In the genomic region with DNA sequence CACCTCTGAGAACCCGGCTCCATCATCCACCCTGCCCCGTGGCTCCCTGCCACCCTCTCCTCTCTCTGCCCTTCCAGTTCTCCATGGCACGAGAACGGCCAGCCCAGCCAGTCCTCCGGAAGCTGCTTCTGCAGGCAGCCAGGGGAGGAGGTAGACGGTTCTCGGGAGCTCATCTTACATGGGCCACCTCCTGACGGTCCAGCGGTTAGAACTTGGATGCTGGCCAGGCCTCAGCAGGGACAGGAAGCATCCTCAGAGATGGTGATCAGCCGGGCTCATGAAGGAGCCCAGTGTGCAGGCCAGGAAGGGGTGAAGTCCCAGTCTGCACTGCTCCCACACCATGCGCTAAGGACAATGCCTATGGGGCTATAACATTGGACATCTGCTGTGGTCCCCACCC, we compare ENCODE assay signal across 11 mouse cellular contexts. TPM values are rescaled to one million over a fixed set of nuclear protein-coding genes. Genes with fewer than 3 reads are reported as not detected.
DNase-seq lines count a peak whose midpoint lies in the region; ATAC-seq and TF ChIP-seq lines count a peak whose summit lies in the region.
"Had no signal": no experiment of that assay in that cellular context is flagged by ENCODE, and none has a peak within 500 bp of the region (broad histone marks: within the 10 kb centered on the region; RNA-seq: fewer than 3 reads in every experiment).

No protein-coding gene starts in this region.

- TF ChIP-seq EP300 in heart, adult 2 months (IDR thresholded peaks at IDR 0.05; ENCODE audit: insufficient read depth, low read depth, low read length): 0 out of 2 replicates have a peak, but pooled peaks have one; percentile 25

- 24% methylated on average over 11 of the region's 11 CpGs for whole genome bisulfite sequencing in heart, adult 2 months
- WGBS in heart, embryonic 10.5 days: 64% methylated on average over 11 of the region's 11 CpGs

- no peak for ATAC-seq in cerebellum, adult (ENCODE audit: insufficient number of reproducible peaks, low FRiP score, low TSS enrichment)
- ATAC-seq: hindbrain, embryonic 16.5 days; midbrain, embryonic 13.5 days had no signal

- H3K4me3 ChIP-seq in heart, adult 2 months: no peak overlapping the region; the same call in 1 of the 2 replicates
- no peak overlapping the region for H3K4me3 ChIP-seq in heart, embryonic 10.5 days
- H3K4me3 ChIP-seq: limb, embryonic 12.5 days; midbrain, embryonic 13.5 days had no signal

- no peak for TF ChIP-seq CTCF in heart, adult 2 months (IDR thresholded peaks at IDR 0.05)
- TF ChIP-seq CTCF in brain, embryonic 14.5 days (IDR thresholded peaks at IDR 0.05; ENCODE audit: borderline replicate concordance, extremely low read depth, insufficient read depth, insufficient read length): no peak

- no peaks in the 10 kb centered on the region for H3K27me3 ChIP-seq in heart, adult 2 months (ENCODE audit: control insufficient read depth, insufficient read depth, low read length)
- H3K27me3 ChIP-seq in heart, embryonic 10.5 days (ENCODE audit: insufficient read depth, poor library complexity, severe bottlenecking): peaks cover 25% of the 10 kb centered on the region

- DNase-seq in heart, adult 2 months: peak; percentile 57 to 71
- no peak for DNase-seq in heart, embryonic 10.5 days (ENCODE audit: low spot score)
- peak; percentile 29 for DNase-seq in brain, embryonic 14.5 days (ENCODE audit: low read depth)
- peak; percentile 63 for DNase-seq in kidney, adult 18-20 months
- DNase-seq in lung, postnatal 14 days: peak; percentile 69
- no peak for DNase-seq in left cerebral cortex, adult 11 months (ENCODE audit: low spot score)
- no peak for DNase-seq in adipocyte (ENCODE audit: low spot score)

- intact Hi-C loops in heart, adult 2 months (cut with DNase I): no loop called here

- H3K27ac ChIP-seq in heart, adult 2 months: peak overlapping the region; percentile 70
- no peak overlapping the region for H3K27ac ChIP-seq in heart, embryonic 10.5 days
- H3K27ac ChIP-seq: midbrain, embryonic 13.5 days had no signal

- no peaks in the 10 kb centered on the region; the same call in none of the 2 replicates for H3K36me3 ChIP-seq in heart, adult 2 months (ENCODE audit: control insufficient read depth, insufficient read depth, low read length)
- H3K36me3 ChIP-seq in heart, embryonic 10.5 days: no peaks in the 10 kb centered on the region
- H3K36me3 ChIP-seq: limb, embryonic 12.5 days; midbrain, embryonic 13.5 days had no signal

- H3K9me3 ChIP-seq in heart, embryonic 10.5 days: no peaks in the 10 kb centered on the region
- H3K9me3 ChIP-seq: limb, embryonic 12.5 days; midbrain, embryonic 13.5 days had no signal

- no peaks in the 10 kb centered on the region for H3K79me2 ChIP-seq in heart, adult 2 months (replicated peaks; ENCODE audit: control insufficient read depth, insufficient read depth, low read length)

- peaks cover 44% of the 10 kb centered on the region for H3K4me1 ChIP-seq in heart, adult 2 months (ENCODE audit: control insufficient read depth, insufficient read depth, low read length)
- H3K4me1 ChIP-seq in heart, embryonic 10.5 days: peaks cover 51% of the 10 kb centered on the region

- H3K9ac ChIP-seq in heart, adult 2 months (ENCODE audit: low read depth, low read length): no peak overlapping the region
- H3K9ac ChIP-seq: limb, embryonic 12.5 days; midbrain, embryonic 13.5 days had no signal

- TF ChIP-seq POLR2A in heart, adult 2 months (IDR thresholded peaks at IDR 0.05; ENCODE audit: insufficient read depth, low read depth, low read length): no peak
- TF ChIP-seq POLR2A in brain, embryonic 14.5 days (IDR thresholded peaks at IDR 0.05; ENCODE audit: borderline replicate concordance, extremely low read depth, insufficient read depth, insufficient read length, poor library complexity, severe bottlenecking): no peak

RNA-seq across cellular contexts. Expression of a gene that starts 6.6 kb away (rescaled TPM):
- total RNA-seq in heart, adult 2 months (2021): 10 to 100 TPM; 19.2 to 21.4 TPM
- 18.0 and 24.5 TPM in 2 replicates for polyA plus RNA-seq in heart, adult 2 months (2012; rRNA removed)
- polyA plus RNA-seq in heart, embryonic 10.5 days (2016; fragmentation: Nextera tagmentation; extraction: Ambion mirVana): 10.2 and 14.7 TPM in 2 replicates
- 6.0 and 8.6 TPM in 2 replicates for polyA plus RNA-seq in brain, embryonic 14.5 days (2012; rRNA removed)

RNA-seq across cellular contexts. Expression of a gene that starts 12.3 kb away (rescaled TPM):
- total RNA-seq in heart, adult 2 months (2021): not detected
- not detected in 2 replicates for polyA plus RNA-seq in heart, adult 2 months (2012; rRNA removed)
- polyA plus RNA-seq in heart, embryonic 10.5 days (2016; fragmentation: Nextera tagmentation; extraction: Ambion mirVana): not detected in 2 replicates
- 0.07 and 0.09 TPM in 2 replicates for polyA plus RNA-seq in brain, embryonic 14.5 days (2012; rRNA removed)
- polyA plus RNA-seq: hindbrain, embryonic 16.5 days; limb, embryonic 12.5 days; midbrain, embryonic 13.5 days had no signal

Comparison
In these comparisons a context has a peak if more than half of its experiments do, and no peak if none do; other contexts are left out.
1. DNase-seq: peak in heart, adult 2 months (2 of 2), brain, embryonic 14.5 days (single experiment), kidney, adult 18-20 months (single experiment) and lung, postnatal 14 days (single experiment); none in heart, embryonic 10.5 days (single experiment), left cerebral cortex, adult 11 months (single experiment) and adipocyte (single experiment).